Mouse (Mus musculus): ENCODE results near the gene Adk. TPM values are rescaled to one million over a fixed set of nuclear protein-coding genes. Genes with fewer than 3 reads are reported as not detected.

The Adk gene
- total RNA-seq, 4 experiments from 2014 or later: 88.2 to 104 (median 99.2) TPM

GRCm38 (mm10) chr14:21152055-21152454 is 99.7 kb downstream of the Adk start:
- no peak for DNase-seq (ENCODE audit: low spot score in 2 of 2)

GRCm38 (mm10) chr14:21165706-21166105 is 113.3 kb downstream of the Adk start:
- no peak for DNase-seq (ENCODE audit: low spot score in 2 of 2)

DNA sequence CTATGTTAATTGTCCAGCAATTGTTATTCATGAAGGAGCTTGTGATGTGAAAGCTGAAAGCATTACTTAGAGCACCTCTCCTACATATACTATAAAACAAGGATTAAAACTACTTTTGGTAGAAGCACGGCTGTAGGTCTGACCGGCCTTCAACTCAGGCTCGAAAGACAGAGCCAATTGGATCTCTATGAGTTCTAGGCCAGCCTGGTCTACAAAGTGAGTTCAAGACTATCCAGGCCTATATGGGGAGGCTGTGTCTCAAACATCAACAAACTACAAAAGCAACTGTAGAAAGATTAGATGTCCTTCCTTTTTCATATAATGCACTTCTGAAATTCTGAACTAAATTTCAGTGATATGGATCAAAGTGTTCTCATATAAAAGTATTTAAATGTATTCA is 113.7 kb downstream of the Adk start:
- DNase-seq (ENCODE audit: low spot score in 2 of 2): no peak

DNA sequence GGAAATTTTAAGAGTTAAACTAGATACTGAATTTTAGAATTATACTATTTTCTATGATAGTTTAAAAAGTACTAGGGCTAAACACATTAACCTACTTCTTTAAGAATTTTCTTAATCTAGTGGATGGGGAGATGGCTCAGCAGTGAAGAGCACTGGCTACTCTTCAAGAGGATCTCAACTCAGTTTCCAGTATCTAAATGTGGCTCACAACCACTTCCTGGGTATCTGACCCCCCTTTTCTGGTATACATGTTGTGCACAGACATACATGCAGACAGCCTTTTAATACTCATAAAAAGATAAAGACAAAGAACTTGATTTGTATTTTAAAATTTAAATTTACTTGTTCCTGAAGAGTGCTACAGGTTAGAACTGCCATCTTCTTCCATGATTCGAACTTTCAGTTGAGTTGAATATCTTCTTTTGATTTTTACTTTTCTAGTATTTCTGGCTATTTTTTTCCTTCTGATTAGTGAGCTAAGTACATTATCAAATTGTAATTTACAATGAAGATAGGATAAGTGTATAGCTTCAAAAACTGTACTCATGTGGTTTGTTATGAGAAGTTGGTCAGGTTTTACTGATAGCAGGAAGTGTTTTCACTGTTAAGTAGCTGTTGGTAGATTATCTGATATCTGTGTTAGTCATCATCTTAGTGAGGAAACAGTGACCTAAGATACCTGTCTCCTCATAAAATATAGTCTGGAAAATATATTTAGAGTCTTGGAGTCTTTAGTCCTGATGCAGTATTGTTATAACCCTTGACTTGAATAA is 121.8 kb downstream of the Adk start:
- no peak for DNase-seq (ENCODE audit: low spot score in 2 of 2)

DNA sequence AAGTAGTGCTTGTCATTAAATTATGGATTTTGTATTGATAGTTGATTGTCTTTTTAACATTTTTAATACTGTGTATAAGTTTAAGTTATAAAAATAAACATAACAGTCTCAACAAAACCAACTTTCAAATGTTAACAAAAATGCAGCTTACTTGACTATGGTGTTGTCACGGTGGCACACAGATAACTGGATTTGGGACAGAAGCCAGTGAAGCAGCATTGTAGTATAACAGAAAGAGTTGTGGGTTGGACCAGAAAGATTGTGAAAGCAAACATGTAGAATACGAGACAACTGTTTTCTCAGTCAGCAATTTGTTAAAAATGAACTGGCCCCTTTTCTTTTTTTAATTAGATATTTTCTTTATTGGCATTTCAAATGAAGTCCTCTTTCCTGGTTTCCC is 122.4 kb downstream of the Adk start:
- DNase-seq (ENCODE audit: low spot score in 2 of 2): no peak

DNA sequence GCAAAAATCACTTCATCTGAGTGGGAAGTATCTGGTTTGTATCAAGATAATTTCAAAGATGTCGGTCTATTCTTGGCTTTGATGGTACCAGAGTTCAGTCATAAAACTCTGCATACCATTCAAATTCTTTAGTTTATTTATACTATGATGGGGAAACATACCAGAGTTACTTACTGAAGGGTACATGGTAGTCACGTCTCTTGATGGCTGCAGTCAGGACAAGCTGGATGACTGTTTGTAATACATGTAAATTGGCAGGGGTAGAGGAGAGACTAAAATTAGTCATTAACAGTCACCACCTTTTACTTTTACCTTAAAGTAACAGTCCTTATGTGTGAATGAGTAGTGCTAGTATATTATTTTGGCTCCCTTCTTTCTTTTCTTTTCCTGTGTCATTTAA is 125.4 kb downstream of the Adk start:
- no peak for DNase-seq (ENCODE audit: low spot score in 2 of 2)

DNA sequence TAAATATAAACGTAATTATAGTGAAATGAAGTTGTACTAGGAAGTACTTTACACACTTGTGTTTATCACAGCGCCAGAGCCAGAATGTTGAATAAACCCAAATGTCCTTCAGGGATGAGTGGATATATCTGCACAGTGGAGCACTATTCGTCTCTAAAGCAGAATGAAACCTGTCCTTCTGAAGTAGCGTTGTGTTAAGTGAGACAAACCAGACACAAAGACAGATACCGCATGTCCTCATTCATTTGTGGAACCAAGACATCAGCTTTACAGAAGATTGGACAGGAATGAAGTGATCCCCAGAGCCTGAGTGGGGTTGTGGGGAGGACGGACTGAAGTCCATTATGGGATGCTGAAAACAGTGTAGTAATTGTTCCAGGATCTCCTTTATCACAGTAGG is 126.0 kb downstream of the Adk start:
- DNase-seq (ENCODE audit: low spot score in 2 of 2): no peak

GRCm38 (mm10) chr14:21181053-21181452 is 128.7 kb downstream of the Adk start:
- DNase-seq (ENCODE audit: low spot score in 2 of 2): no peak

DNA sequence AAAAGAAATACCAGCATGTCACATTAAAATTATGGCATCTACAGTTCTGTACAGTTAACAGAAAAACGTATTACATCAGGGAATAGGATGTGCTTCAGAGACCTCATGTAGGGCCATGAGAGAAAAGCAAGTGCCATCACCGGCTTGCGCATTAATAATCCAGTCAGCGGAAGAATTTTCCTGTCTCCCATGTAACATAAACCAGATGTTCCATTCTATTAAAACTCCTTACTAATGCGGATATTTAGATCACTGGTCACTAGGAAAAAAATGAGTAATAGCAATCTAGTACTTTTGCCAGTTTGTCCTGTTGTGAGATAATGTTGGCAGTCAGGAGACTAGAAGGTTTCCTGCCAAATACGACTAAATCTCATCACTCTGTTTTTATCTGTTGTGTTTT is 139.6 kb downstream of the Adk start:
- no peak for DNase-seq (ENCODE audit: low spot score in 2 of 2)

GRCm38 (mm10) chr14:21192749-21193148 is 140.4 kb downstream of the Adk start:
- no peak for DNase-seq (ENCODE audit: low spot score in 2 of 2)

DNA sequence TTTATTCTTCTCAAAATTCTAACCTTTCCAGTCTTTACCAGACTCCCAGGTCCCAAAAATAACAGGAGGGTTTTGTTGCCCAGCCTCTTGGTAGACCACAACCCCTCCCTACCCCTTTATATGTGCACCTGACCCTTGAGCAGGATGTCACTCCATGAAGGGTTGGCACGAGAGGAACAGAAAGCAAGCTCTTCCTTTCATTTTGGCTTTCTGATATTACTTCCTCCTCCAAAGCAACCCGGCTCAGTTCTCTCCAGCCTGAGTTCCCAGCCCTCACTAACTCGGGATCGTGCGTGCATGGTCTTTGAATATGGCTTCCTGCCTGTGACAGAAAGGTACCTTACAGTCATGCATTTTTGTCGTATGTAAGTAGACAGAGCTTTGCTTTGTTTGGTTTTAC is 142.0 kb downstream of the Adk start:
- DNase-seq (ENCODE audit: low spot score in 2 of 2): no peak

DNA sequence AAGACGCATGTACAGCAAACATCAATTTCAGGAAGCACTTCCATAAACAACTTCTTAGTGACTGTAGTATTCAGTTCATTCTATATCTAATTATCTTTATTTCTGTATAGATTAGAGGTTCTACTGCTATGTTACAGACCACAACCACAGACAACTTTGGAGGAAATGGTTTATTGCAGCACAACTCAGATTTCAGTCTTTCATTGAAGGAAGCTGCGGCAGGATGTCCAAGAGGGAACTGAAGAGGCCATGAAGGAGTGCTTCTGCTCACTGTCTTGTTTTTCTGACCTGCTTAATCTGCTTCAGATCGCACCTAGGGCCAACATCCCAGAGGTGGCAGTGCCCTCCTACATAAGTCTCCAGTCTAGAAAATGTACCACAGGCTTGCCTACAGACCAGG is 148.5 kb downstream of the Adk start:
- DNase-seq (ENCODE audit: low spot score in 2 of 2): no peak

GRCm38 (mm10) chr14:21206472-21206871 is 154.1 kb downstream of the Adk start:
- DNase-seq (ENCODE audit: low spot score in 2 of 2): no peak

GRCm38 (mm10) chr14:21221574-21222138 is 169.3 kb downstream of the Adk start:
- DNase-seq (ENCODE audit: low spot score in 2 of 2): no peak

GRCm38 (mm10) chr14:21222206-21222605 is 169.8 kb downstream of the Adk start:
- no peak for DNase-seq (ENCODE audit: low spot score in 2 of 2)

DNA sequence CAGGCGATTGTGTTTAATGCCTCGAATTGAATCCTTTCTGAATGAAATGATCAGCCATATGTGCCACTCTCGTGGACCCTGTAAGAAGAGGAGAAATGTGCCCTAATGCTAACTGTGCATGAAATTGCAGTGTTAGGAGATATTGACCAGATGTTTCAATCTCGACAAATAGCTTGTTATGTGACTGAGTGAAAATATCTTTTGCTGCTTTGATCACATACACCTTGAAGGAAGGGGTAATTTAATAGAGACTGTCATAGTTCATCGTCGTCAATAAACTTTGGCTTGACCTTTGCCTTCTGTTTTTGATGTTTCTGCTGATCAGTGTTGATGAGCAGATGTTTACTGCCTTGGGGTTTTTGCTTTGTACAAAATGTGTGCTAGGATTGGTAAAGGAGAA is 171.1 kb downstream of the Adk start:
- no peak for DNase-seq (ENCODE audit: low spot score in 2 of 2)

DNA sequence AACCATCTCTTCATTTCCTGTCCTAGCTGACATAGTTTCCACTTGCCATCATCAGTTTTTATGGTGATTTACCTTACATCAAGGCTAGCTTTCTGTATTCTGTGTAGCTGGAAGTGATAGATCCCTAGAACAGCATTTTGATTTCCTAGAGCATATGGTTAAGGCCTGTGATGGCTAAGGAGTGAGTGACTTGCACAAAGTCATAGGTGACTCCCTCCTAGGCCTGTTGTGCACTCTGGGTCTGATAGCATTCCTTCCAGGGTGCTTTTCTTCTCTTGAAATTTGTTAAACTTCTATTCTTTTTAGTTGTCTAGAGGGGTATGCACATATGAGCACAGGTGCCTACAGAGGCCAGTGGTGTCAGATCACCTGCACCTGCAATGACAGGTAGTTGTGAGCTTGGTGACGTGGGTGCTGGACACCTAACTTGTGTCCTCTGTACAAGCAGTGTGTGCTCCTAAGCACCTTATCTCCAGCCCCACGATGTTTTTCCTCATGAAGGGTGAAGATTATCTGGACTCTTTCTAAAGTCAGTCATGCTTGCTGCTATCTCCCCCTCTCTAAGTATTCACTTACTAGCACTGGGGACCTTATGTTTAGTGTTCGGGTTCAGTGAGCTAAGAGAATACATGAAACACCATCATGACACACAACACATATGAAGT is 171.7 kb downstream of the Adk start:
- DNase-seq (ENCODE audit: low spot score in 2 of 2): no peak

DNA sequence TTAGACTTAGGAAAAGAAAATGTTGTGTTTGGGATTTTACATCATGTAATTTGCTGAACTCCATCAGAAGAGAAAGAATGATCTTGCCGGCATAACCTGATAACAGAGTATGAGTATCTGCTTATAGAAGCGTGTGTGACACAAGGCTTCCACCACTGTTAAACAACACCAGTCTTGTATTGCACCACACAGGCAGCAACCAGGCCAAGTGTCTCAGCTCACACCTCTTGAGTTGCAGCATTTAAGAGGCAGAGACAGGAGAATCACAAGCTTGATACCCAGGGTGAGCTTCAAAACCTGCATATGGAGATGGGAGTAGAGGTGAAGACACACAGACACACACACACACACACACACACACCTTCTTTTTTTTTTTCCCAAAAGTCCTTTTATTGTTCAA is 184.7 kb downstream of the Adk start:
- no peak for DNase-seq (ENCODE audit: low spot score in 2 of 2)

DNA sequence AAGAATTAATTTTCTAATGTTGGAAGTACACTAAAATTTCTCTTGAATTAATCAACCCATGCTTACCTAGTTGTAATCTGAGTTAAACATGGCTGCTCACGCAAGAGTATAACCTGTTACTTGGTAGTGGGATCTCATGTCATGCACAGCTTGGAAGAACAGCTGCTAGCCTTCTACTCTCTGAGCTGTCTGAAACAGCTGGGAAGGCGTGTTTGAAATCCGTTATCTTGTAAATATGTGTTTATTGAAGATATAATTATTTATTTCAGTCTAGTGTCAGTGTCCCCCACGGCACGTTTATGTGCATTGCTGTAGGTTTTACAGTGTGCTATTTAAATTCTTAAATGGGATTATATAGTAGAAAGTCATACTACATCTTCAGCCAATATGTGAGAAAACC is 188.7 kb downstream of the Adk start:
- no peak for DNase-seq (ENCODE audit: low spot score in 2 of 2)

GRCm38 (mm10) chr14:21251386-21251785 is 199.0 kb downstream of the Adk start:
- DNase-seq (ENCODE audit: low spot score in 2 of 2): no peak

- DNase-seq (ENCODE audit: low spot score in 2 of 2): no peak
Observed at GRCm38 (mm10) chr14:21252326-21252886, 200.0 kb downstream of the Adk start.

- no peak for DNase-seq (ENCODE audit: low spot score in 2 of 2)
Observed at GRCm38 (mm10) chr14:21253321-21253992, 201.1 kb downstream of the Adk start.
